Mouse (Mus musculus) adrenal gland, adult 8-10 months (tissue): ENCODE results near the gene Btg2. TPM values are rescaled to one million over a fixed set of nuclear protein-coding genes. Genes with fewer than 3 reads are reported as not detected.

Source experiments
- total RNA-seq, 4 experiments: library from RNA; stranded (reverse); gene quantifications; 2 replicates each; pipeline ENCODE4 v1.2.4; 2022

Btg2 gene
- total RNA-seq, 4 experiments from 2014 or later: 28.1 to 56.5 (median 50.6) TPM

Other genes with a start within 250 kb of the Btg2 start
- 1 to 10 TPM; 1.0 to 2.2 (median 1.4) TPM for gene Optc, start 171.1 kb downstream of the Btg2 start, total RNA-seq
- 100 to 1,000 TPM in 1 of 4 experiments, 10 to 100 TPM in 3; 40.0 to 103 (median 53.5) TPM for gene Prelp, start 157.7 kb downstream of the Btg2 start, total RNA-seq
- 10 to 100 TPM in 1 of 4 experiments, 1 to 10 TPM in 3; 6.9 to 10.7 (median 7.7) TPM for gene Fmod, start 41.9 kb downstream of the Btg2 start, total RNA-seq
- under 1 TPM in 1 of 4 experiments, not detected in 3; 0.28 TPM for gene Chit1, start 32.1 kb upstream of the Btg2 start, total RNA-seq
- gene Chil1, start 103.1 kb upstream of the Btg2 start, total RNA-seq: 1 to 10 TPM in 3 of 4 experiments, under 1 TPM in 1; 0.74 to 1.6 (median 1.3) TPM
- gene Mybph, start 114.3 kb upstream of the Btg2 start, total RNA-seq: under 1 TPM in 2 of 4 experiments, not detected in 2; 0.17 to 0.24 TPM
- 100 to 1,000 TPM; 162 to 296 (median 242) TPM for gene Adora1, start 156.3 kb upstream of the Btg2 start, total RNA-seq
- gene Myog, start 210.9 kb upstream of the Btg2 start, total RNA-seq: not detected